Mouse (Mus musculus) bone marrow macrophage, adult 2 months (primary cell): Measurements from ENCODE around the gene Gzmm.
A peak's percentile ranks its signal among the peaks of the same experiment; 100 is the strongest.

Experiments used
- CTCF ChIP-seq: IDR thresholded peaks from 2 replicates; pipeline ENCODE4 v1.5.1; 2012; ENCODE audit warnings: low read depth, mild to moderate bottlenecking, low read length, moderate library complexity
- POLR2A ChIP-seq: IDR thresholded peaks from 2 replicates; pipeline ENCODE4 v1.6.1; 2012; ENCODE audit warnings: mild to moderate bottlenecking, low read depth, low read length, borderline replicate concordance

- TF ChIP-seq CTCF (no peak), POLR2A (peak; percentile 92)
These were observed 15.5 kb downstream of the Gzmm start, which contains the start of gene Bsg for GRCm38 (mm10) chr10:79704065-79704969.
